Mouse (Mus musculus) splenic B cell, adult 2 months (primary cell): ENCODE measurements around the gene Acer3.

Experiments used
- DNase-seq: peaks from one replicate; pipeline ENCODE4 v3.0.0-alpha.2; 2011; ENCODE audit warnings: low read depth, low spot score
- H3K27me3 ChIP-seq: 2 replicates; pipeline ENCODE4 v1.6.1; 2012; ENCODE audit warnings: mild to moderate bottlenecking, low read length, moderate library complexity, mixed read lengths; ENCODE audit not compliant: control insufficient read depth, poor library complexity, insufficient read depth, severe bottlenecking
- H3K36me3 ChIP-seq: 2 replicates; pipeline ENCODE4 v1.6.1; 2012; ENCODE audit warnings: mild to moderate bottlenecking, low read length, moderate library complexity, mixed read lengths; ENCODE audit not compliant: control insufficient read depth, poor library complexity, insufficient read depth, severe bottlenecking

Gene Acer3

DNA sequence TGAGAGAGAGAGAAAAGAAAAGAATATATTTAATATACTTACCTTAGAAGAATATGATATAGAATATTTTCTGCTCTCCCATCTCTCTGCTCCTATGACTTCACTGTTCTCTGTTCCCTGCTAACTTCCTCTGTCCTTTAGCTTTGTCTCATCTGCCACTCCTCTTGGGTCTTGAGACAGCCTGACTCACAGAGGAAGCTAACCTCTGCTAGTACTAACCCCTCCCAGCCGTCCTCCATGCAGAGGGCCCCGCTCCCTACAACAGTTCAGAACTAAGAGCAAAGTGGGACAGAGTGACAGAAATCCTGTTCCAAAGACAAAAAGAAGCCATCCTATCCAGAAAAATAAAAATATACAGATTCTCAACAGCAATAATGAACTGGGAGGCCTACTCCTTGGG, at the start of gene Acer3:
TSS of gene Acer3 (minus strand) at position 126 of the 400 bp plus-strand sequence.
- no peak for DNase-seq
- Histone ChIP-seq H3K36me3 (no peaks in the 10 kb centered on the region), H3K27me3 (no peaks in the 10 kb centered on the region)

DNA sequence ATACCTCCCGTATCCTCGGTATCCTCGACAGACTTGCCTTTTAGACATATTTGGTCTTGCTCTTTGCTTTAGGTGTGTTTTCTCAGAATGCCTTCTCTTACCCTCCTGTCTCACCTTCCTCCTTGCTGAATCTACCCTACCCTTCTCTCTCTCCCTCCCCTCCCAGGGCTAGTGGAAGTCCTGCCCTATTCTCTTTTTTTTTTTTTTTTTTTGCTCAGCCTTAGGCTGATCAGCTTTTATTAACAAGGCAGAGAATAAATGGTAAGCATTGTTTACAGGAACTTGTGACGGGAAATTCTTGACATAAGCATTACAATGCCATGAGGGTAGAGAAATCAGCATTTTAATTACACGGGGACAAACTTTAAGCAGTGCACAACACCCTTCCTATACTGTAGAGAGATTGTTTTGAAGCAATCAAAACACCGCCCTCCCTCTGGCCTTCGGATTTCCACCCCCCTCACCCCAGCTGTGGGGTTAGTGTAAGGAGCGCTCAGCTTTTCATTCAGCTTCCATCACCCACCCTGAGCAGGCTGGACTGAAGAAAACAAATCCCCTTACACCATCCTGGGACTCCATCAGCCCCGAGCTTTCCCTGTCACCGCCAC, 48.9 kb upstream of the Acer3 start:
- H3K36me3 ChIP-seq, result no peaks in the 10 kb centered on the region
- DNase-seq, result no peak
- no peaks in the 10 kb centered on the region for H3K27me3 ChIP-seq

- Histone ChIP-seq H3K36me3 (no peaks in the 10 kb centered on the region), H3K27me3 (no peaks in the 10 kb centered on the region; the same call in 1 of the 2 replicates)
- no peak for DNase-seq
Measured at GRCm38 (mm10) chr7:98361662-98362061, 40.7 kb upstream of the Acer3 start.

- no peaks in the 10 kb centered on the region for H3K36me3 ChIP-seq
- H3K27me3 ChIP-seq, result no peaks in the 10 kb centered on the region; the same call in 1 of the 2 replicates
- peak; percentile 23 for DNase-seq
Measured at GRCm38 (mm10) chr7:98361063-98361652, 40.1 kb upstream of the Acer3 start, which contains the start of gene Tsku. Gene Tsku, minus strand, starts transcription at chr7:98361328.

DNA sequence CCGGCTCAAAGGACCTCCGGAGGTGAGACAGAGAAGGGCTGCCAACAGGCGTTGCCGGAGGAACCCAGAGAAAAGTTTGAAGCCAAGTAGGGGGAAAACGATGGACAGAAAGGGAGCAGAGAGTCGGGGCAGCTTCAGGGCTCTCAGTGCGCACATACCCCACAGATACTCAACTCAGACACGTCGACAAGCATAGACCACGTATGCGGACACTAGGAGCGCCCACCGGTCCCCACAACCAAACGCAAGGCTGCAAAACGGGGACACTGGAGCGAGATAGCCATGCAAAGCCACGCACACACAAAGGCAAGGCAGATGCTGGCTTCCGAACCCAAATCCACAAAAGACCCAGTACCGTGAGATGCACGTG, 39.6 kb upstream of the Acer3 start:
- DNase-seq, result no peak
- Histone ChIP-seq H3K27me3 (no peaks in the 10 kb centered on the region; the same call in 1 of the 2 replicates), H3K36me3 (no peaks in the 10 kb centered on the region)

DNA sequence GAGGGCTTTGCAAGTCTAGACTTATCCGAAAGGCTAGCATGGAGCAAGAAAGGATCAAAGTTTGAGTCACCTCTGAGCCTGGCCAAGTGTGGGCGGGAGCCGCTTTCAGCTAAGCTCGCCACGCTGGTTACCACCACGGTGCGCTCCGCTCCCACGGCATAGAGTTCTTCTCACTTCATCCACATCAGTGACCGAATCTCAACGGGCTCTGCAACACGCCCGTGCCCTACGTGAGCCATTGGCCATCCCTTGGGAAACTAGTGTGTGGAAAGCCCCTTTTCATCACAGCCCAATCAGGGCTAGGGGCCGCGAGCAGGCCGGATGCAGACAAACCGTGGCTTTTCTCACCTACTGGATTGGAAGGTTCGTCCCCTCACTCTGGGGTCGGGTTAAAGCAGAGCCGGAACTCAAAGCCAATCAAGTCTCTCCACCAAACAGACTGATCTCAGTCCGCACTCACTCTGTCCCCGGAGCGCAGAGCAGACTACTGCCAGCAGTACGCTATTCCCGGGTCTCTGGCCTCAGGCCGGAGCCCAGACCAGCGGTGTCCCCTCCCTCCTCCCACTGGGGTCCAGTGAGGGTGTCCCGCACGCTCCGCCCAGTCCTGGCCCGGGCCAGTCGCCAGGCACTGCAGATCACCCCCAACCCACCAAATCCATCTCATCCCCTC, 39.1 kb upstream of the Acer3 start:
- H3K27me3 ChIP-seq, result no peaks in the 10 kb centered on the region; the same call in 1 of the 2 replicates
- H3K36me3 ChIP-seq, result no peaks in the 10 kb centered on the region
- DNase-seq, result no peak

DNA sequence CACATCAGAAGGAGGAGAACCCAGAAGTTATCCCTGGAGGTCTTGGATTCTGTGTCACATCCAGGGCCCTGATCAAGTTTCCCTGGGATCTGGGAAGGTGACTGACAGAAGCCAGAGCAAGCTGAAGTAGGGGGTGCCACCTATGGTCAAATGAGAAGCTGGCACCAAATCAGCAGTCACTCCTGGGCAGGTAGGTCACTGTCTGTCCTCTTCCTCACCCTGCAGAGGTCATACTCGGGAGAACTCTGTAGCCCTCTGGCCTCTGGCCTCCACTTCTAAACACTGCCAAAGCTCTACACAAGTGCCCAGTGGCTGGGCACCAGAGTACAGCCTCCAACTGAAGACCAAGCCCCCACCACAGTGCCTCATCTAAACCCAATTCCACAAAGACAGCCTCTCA, 37.0 kb upstream of the Acer3 start:
- no peak for DNase-seq
- no peaks in the 10 kb centered on the region for H3K36me3 ChIP-seq

GRCm38 (mm10) chr7:98357324-98357723, 36.3 kb upstream of the Acer3 start:
- Histone ChIP-seq H3K36me3 (no peaks in the 10 kb centered on the region), H3K27me3 (no peaks in the 10 kb centered on the region; the same call in 1 of the 2 replicates)
- no peak for DNase-seq

More for the DNA sequence above, 37.0 kb upstream of the Acer3 start:
- no peaks in the 10 kb centered on the region; the same call in 1 of the 2 replicates for H3K27me3 ChIP-seq

DNA sequence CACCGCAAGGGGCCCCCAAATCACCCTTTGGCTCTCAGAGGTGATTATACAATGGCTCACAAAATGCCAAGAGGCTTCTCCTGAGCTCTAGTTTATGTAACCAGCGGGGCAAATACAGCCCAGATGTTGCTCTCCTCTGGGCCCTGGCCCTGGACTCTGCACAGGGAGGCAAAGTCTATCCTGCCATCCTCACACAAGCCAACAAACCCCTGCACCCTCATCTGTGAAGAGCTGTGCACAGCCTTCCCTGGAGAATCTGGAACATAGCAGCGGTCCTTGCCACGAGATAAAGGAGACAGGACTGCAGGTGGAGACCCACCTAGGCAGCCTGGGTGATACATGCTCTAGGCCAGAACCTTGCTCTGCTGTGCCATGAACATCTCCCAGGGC, 33.9 kb upstream of the Acer3 start:
- no peaks in the 10 kb centered on the region for H3K27me3 ChIP-seq
- no peaks in the 10 kb centered on the region for H3K36me3 ChIP-seq
- DNase-seq, result no peak

DNA sequence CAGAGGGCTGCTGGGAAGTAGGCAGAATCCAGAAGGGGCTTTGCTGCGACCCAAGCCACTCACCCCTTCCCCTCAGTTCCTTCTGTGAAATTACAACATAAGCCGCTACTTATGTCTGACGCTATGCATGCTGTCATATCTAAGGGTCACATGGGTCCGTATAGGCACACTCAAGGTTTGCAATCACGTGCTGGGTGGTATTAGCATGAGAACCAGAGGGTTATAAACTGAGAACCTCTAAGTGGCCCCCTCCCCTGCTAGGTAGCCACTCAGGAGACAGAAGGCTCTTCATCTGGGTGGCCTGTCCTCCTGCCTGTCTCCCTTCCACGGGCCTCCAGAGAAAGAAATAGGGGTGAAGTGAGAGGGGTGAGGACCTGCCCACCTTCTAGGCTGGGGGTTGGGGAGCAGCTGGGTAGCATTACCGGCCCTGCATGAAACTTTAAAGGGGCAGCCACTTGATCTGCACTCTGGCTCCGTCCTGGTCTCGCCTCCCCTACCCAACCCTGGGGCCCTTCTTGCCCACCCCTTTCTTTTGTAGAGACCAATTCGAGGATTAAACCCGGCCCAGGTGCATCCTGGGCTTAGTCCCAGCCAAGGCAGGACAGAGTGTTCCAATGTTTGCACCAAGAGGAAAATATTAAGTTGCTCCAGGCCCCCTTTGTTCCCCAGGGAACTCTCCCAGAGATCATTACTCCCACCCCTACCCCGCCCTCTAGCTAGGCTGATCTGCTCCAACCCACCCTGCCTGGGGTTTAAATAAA, 33.3 kb upstream of the Acer3 start:
- Histone ChIP-seq H3K27me3 (no peaks in the 10 kb centered on the region), H3K36me3 (no peaks in the 10 kb centered on the region)
- no peak for DNase-seq

- no peak for DNase-seq
- H3K36me3 ChIP-seq, result no peaks in the 10 kb centered on the region
- H3K27me3 ChIP-seq, result no peaks in the 10 kb centered on the region
Measured at GRCm38 (mm10) chr7:98353616-98354015, 32.6 kb upstream of the Acer3 start.

DNA sequence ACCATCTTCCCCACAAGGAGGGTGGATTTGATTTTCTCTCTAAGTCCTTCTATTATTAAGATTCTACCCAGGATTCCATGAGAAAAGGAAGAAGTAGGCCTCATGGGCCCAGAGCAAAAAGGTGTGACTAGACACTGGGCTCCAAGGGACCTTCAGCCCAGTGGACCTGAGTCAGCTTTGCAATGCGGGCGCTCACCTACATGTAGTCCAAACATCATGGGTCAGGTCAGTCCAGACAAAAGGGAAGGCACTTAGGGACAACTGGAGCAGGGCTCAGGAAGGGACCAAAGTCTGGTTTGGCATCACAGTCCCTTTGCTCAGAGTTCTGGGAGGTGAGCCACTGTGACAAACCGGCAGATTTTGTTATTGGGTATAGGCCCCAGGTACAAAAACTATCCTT, 30.5 kb upstream of the Acer3 start:
- Histone ChIP-seq H3K27me3 (no peaks in the 10 kb centered on the region), H3K36me3 (no peaks in the 10 kb centered on the region)
- no peak for DNase-seq

GRCm38 (mm10) chr7:98349821-98350220, 28.8 kb upstream of the Acer3 start:
- no peaks in the 10 kb centered on the region for H3K27me3 ChIP-seq
- H3K36me3 ChIP-seq, result no peaks in the 10 kb centered on the region
- DNase-seq, result no peak

DNA sequence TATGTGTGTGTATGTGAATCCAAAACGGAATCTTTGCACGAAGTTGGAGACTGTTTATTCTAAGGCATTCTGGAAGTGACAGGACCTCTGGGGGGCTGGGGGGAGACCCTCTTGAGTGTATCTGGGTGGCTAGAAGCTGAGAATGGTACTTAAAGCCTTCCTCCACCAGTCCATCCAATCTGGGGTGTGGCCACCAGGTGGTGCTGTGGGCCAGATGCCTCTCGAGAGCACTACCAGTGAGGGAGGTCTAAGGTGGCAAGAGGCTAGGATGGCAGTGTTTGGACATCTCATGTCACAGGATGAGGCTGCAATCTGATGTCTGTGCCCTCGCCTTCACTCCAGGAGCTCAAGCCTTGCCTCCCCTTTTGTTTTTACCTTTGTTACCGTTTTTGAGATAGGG, 28.1 kb upstream of the Acer3 start:
- Histone ChIP-seq H3K27me3 (no peaks in the 10 kb centered on the region), H3K36me3 (no peaks in the 10 kb centered on the region)
- peak; percentile 80 for DNase-seq

- no peaks in the 10 kb centered on the region for H3K36me3 ChIP-seq
- H3K27me3 ChIP-seq, result no peaks in the 10 kb centered on the region
- DNase-seq, result peak; percentile 72
Measured at GRCm38 (mm10) chr7:98348043-98348442, 27.0 kb upstream of the Acer3 start.
